Mouse (Mus musculus) C2C12 (cell line): ENCODE data around the gene Ccdc157.

ENCODE experiments used
- CTCF ChIP-seq: IDR thresholded peaks from one replicate; pipeline ENCODE4 v1.5.1; 2011; ENCODE audit not compliant: control insufficient read depth, insufficient read depth, insufficient read length
- MAX ChIP-seq: IDR thresholded peaks from one replicate; pipeline ENCODE4 v1.6.1; 2011; ENCODE audit warnings: mild to moderate bottlenecking, control low read depth
- USF1 ChIP-seq: IDR thresholded peaks from one replicate; pipeline ENCODE4 v1.6.1; 2011; ENCODE audit warnings: low read depth, mild to moderate bottlenecking, control low read depth, moderate library complexity

GRCm38 (mm10) chr11:4149886-4150285, 10.2 kb downstream of the Ccdc157 start:
- no peak for TF ChIP-seq USF1
- TF ChIP-seq CTCF = no peak
- no peak for TF ChIP-seq MAX
